Comparison of ENCODE assay signal across 26 mouse cellular contexts in the genomic region with DNA sequence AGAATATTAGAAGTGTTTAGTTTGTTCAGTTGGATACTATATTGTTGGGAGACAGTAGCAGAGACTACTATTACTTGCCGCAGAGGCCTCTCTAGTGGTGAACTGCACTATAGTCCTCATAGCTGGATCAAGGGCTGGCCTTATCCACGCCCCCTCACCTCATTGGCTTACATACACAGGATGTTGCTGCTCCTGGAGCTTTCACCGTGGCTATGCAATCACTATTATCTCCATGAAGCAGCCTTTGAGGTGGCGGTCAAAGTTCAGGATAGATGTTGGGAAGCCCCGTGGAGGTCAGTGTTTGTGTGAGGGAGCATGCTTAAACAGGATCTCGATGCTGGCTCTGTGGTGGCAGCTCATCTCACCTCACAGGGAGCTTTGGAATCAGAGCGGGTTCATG. TPM values are rescaled to one million over a fixed set of nuclear protein-coding genes. Genes with fewer than 3 reads are reported as not detected.
DNase-seq lines count a peak whose midpoint lies in the region; ATAC-seq and TF ChIP-seq lines count a peak whose summit lies in the region.
"Had no signal": no experiment of that assay in that cellular context is flagged by ENCODE, and none has a peak within 500 bp of the region (broad histone marks: within the 10 kb centered on the region; RNA-seq: fewer than 3 reads in every experiment).

No protein-coding gene starts in this region.

- TF ChIP-seq CTCF in intestine, postnatal 0 days (IDR thresholded peaks at IDR 0.05; ENCODE audit: low read depth), result no peak
- TF ChIP-seq CTCF in liver, embryonic 14.5 days (IDR thresholded peaks at IDR 0.05; ENCODE audit: low read depth), result no peak

- H3K27ac ChIP-seq in intestine, postnatal 0 days (ENCODE audit: low read depth, low read length), result no peak overlapping the region
- peak overlapping the region; percentile 45 for H3K27ac ChIP-seq in liver, embryonic 14.5 days
- H3K27ac ChIP-seq: forebrain, embryonic 10.5 days; hindbrain, embryonic 10.5 days; kidney, embryonic 15.5 days; limb, embryonic 10.5 days; neural tube, embryonic 13.5 days had no signal

- no peak overlapping the region for H3K9ac ChIP-seq in intestine, postnatal 0 days (ENCODE audit: low read depth, low read length)
- H3K9ac ChIP-seq in liver, embryonic 14.5 days (replicated peaks), result no peak overlapping the region
- H3K9ac ChIP-seq: heart, embryonic 12.5 days; kidney, embryonic 15.5 days; neural tube, embryonic 13.5 days had no signal

- no peaks in the 10 kb centered on the region for H3K36me3 ChIP-seq in intestine, postnatal 0 days (ENCODE audit: control insufficient read depth, insufficient read depth)
- no peaks in the 10 kb centered on the region for H3K36me3 ChIP-seq in liver, embryonic 14.5 days (replicated peaks; ENCODE audit: control insufficient read depth, insufficient read depth, low read depth)
- H3K36me3 ChIP-seq: forebrain, embryonic 10.5 days; heart, embryonic 12.5 days; hindbrain, embryonic 10.5 days; kidney, embryonic 15.5 days; limb, embryonic 10.5 days; neural tube, embryonic 13.5 days had no signal

- peaks cover 3% of the 10 kb centered on the region; the same call in 1 of the 2 replicates for H3K4me1 ChIP-seq in intestine, postnatal 0 days (replicated peaks; ENCODE audit: control insufficient read depth, insufficient read depth, low read length)
- peaks cover 0 to 9% of the 10 kb centered on the region in 2 experiments; a peak in 2 of 4 replicates for H3K4me1 ChIP-seq in liver, embryonic 14.5 days (replicated peaks; ENCODE audit: control insufficient read depth in 2 of 2, insufficient read depth in 2 of 2, low read length in 1 of 2)
- H3K4me1 ChIP-seq: hindbrain, embryonic 10.5 days; kidney, embryonic 15.5 days; neural tube, embryonic 13.5 days had no signal

- no peak overlapping the region for H3K4me3 ChIP-seq in intestine, postnatal 0 days (ENCODE audit: low read depth, low read length)
- no peak overlapping the region for H3K4me3 ChIP-seq in liver, embryonic 14.5 days (ENCODE audit: insufficient read depth in 1 of 2, low read depth in 2 of 2, low read length in 2 of 2)
- H3K4me3 ChIP-seq: forebrain, embryonic 10.5 days; heart, embryonic 12.5 days; hindbrain, embryonic 10.5 days; kidney, embryonic 15.5 days; limb, embryonic 10.5 days; myocyte; neural tube, embryonic 13.5 days had no signal

- ATAC-seq in intestine, postnatal 0 days, result peak; percentile 66
- ATAC-seq in liver, embryonic 14.5 days (ENCODE audit: insufficient read depth), result peak; percentile 85
- ATAC-seq: forebrain, embryonic 16.5 days; hindbrain, embryonic 16.5 days had no signal

- H3K27me3 ChIP-seq in intestine, postnatal 0 days (replicated peaks; ENCODE audit: control insufficient read depth, insufficient read depth, low read length), result no peaks in the 10 kb centered on the region
- no peaks in the 10 kb centered on the region for H3K27me3 ChIP-seq in liver, embryonic 14.5 days (ENCODE audit: control insufficient read depth, insufficient read depth, low read length)
- H3K27me3 ChIP-seq: heart, embryonic 12.5 days; kidney, embryonic 15.5 days; neural tube, embryonic 13.5 days had no signal

- 55% methylated on average over 7 of the region's 7 CpGs for WGBS in intestine, postnatal 0 days
- WGBS in liver, embryonic 14.5 days (ENCODE audit: insufficient replicate concordance), result 40% methylated on average over 7 of the region's 7 CpGs

- H3K9me3 ChIP-seq in intestine, postnatal 0 days (ENCODE audit: control insufficient read depth), result no peaks in the 10 kb centered on the region
- no peaks in the 10 kb centered on the region for H3K9me3 ChIP-seq in liver, embryonic 14.5 days (ENCODE audit: control insufficient read depth, low read length)
- H3K9me3 ChIP-seq: forebrain, embryonic 10.5 days; heart, embryonic 12.5 days; hindbrain, embryonic 10.5 days; kidney, embryonic 15.5 days; limb, embryonic 10.5 days; neural tube, embryonic 13.5 days had no signal

- peak; percentile 24 for DNase-seq in ZHBTc4 (ENCODE audit: low read depth, low spot score)
- DNase-seq in liver, embryonic 14.5 days (ENCODE audit: low read depth in 3 of 3, low spot score in 3 of 3), result peak; percentile 24 to 45 (median 33)
- DNase-seq in yolk sac, embryonic 10.5 days (ENCODE audit: low spot score), result peak; percentile 57
- DNase-seq in kidney, postnatal 36 days, result no peak
- DNase-seq in lung, postnatal 25 days (ENCODE audit: low spot score), result no peak
- DNase-seq in right cerebral cortex, postnatal 10 days (ENCODE audit: low spot score in 2 of 2), result no peak
- DNase-seq: cerebellum, adult 11 months; cerebellum, adult 9-11 months; gastrocnemius, postnatal 10 days; heart, postnatal 10 days; kidney, adult 11 months; lung, adult 18-20 months; lung, postnatal 10 days; midbrain, embryonic 14.5 days; retina, postnatal 1 day; thymus, postnatal 14 days had no signal

- TF ChIP-seq EP300 in liver, embryonic 14.5 days (IDR thresholded peaks at IDR 0.05; ENCODE audit: low read depth), result 0 out of 2 replicates have a peak, but pooled peaks have one; percentile 33

- no peak overlapping the region for H3K4me2 ChIP-seq in intestine, postnatal 0 days (replicated peaks; ENCODE audit: low read depth)
- no peak overlapping the region for H3K4me2 ChIP-seq in liver, embryonic 14.5 days (ENCODE audit: low read depth)
- H3K4me2 ChIP-seq: heart, embryonic 12.5 days; kidney, embryonic 15.5 days; neural tube, embryonic 13.5 days had no signal

RNA-seq across cellular contexts. Expression of gene Insc, which starts 28.3 kb away (rescaled TPM):
- 8.3 and 9.9 TPM in 2 replicates for polyA plus RNA-seq in intestine, postnatal 0 days (2015; fragmentation: Nextera tagmentation; extraction: Ambion mirVana)
- polyA plus RNA-seq in liver, embryonic 14.5 days (2012; rRNA removed), result 9.9 and 10.9 TPM in 2 replicates
- polyA plus RNA-seq in liver, embryonic 14.5 days (2014; fragmentation: Nextera tagmentation; extraction: Ambion mirVana), result 12.8 and 13.0 TPM in 2 replicates

RNA-seq across cellular contexts. Expression of gene Calcb, which starts 53.4 kb away (rescaled TPM):
- 12.9 and 15.7 TPM in 2 replicates for polyA plus RNA-seq in intestine, postnatal 0 days (2015; fragmentation: Nextera tagmentation; extraction: Ambion mirVana)
- polyA plus RNA-seq in liver, embryonic 14.5 days (2012; rRNA removed), result not detected in 2 replicates
- polyA plus RNA-seq in liver, embryonic 14.5 days (2014; fragmentation: Nextera tagmentation; extraction: Ambion mirVana), result not detected in 2 replicates
- polyA plus RNA-seq: forebrain, embryonic 10.5 days; forebrain, embryonic 16.5 days; heart, embryonic 12.5 days; hindbrain, embryonic 10.5 days; limb, embryonic 10.5 days; midbrain, embryonic 14.5 days had no signal

Comparison
In these comparisons a context has a peak if more than half of its experiments do, and no peak if none do; other contexts are left out.
1. DNase-seq: peak in ZHBTc4 (single experiment), liver, embryonic 14.5 days (3 of 3) and yolk sac, embryonic 10.5 days (single experiment); none in kidney, postnatal 36 days (0 of 2), lung, postnatal 25 days (single experiment) and right cerebral cortex, postnatal 10 days (0 of 2).
2. RNA of gene Calcb, which starts 53.4 kb away (polyA plus RNA-seq): 12.9 to 15.7 TPM in intestine, postnatal 0 days; not detected in liver, embryonic 14.5 days; every median in the first group is over 10 times any median in the second.